Mouse (Mus musculus): ENCODE measurements around the gene Ubiad1.

- TF ChIP-seq CTCF (IDR thresholded peaks at IDR 0.05; ENCODE audit: low read depth, low read length): no peak
- TF ChIP-seq POLR2A (IDR thresholded peaks at IDR 0.05; ENCODE audit: borderline replicate concordance, low read depth, low read length): no peak
Observed at GRCm38 (mm10) chr4:148389635-148390034, 54.9 kb downstream of the Ubiad1 start.

All from bone marrow macrophage, adult 2 months (primary cell).